Mouse (Mus musculus): ENCODE measurements around the gene Catsper4.

Gene Catsper4

GRCm38 (mm10) chr4:134181112-134181511 is 46.1 kb downstream of the Catsper4 start:
- DNase-seq (ENCODE audit: low spot score): no peak

DNA sequence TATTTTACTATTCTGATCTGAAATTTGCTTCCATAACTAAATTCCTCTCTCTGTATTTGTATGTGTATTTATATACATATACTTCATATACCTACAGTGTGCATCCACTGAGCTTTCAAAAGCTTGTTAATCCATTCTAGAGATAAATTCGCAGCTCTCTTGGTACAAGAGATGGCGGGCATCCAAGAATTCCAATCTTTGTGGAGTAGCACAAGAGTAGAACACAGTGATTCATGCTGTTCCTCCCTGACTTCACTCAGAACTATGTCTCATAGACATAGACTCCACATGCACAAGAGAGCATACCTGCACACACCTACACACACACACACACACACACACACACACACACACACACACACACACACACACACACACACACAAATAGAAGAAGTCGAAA is 54.8 kb downstream of the Catsper4 start:
- DNase-seq (ENCODE audit: low spot score): no peak

- DNase-seq (ENCODE audit: low spot score): no peak
Measured at GRCm38 (mm10) chr4:134166906-134167305, 60.3 kb downstream of the Catsper4 start.

DNA sequence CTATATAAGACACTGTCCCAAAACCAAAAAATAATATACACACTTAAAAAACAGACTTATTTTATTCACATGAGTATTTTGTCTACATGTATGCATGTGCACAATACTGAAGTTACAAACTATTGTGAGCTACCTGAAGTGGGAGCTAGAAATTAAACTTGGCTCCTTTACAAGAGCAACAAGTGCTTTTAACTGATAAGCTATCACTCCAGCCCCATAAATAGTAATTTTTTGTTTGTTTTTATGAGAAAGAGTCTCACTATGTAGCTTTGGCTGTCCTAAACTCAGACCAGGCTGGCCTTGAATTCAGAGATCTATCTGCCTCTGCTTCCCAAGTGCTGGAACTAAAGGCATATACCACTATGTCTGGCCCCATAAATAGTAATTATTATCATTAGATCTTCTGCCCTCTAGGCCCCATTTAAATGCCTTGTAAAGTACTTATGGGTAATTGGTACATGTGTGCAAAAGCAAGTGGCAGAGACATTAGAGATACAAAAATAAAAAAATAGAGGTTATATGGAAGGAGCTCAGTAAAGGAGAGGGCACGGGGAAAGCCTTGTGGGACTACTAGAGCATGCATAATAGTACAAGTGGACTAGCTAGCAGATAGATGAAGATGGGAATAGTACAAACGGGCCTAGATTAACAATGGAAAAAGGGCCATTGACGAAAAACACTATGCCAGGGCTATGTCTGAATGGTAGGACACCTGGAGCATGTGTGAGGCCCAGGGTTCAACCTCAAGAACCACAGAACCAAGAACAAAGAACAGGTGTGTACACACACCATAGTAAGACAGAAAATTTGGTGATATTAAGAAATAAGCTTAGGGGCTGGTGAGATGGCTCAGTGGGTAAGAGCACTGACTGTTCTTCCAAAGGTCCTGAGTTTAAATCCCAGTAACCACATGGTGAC is 61.4 kb downstream of the Catsper4 start:
- DNase-seq (ENCODE audit: low spot score): no peak

DNA sequence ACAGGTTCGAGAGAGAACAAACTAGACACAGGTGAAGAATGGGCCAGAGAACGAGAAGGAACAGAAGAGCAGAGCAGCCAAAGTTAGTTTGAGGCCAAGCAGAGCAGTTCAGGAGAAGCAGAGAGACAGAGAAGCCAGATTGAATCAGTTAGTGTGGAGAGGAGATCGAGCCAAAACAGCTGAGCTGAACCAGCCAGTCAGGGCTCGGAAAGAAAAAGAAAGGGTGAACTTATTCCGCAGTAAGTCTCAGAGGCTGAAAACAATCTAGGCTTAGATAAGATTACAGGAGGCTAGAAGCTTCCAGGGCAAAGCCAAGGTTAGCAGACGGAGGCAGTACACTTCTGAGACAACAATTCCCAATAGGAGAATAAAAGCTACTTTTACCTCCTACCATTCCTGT is 62.2 kb downstream of the Catsper4 start:
- DNase-seq (ENCODE audit: low spot score): no peak

- no peak for DNase-seq (ENCODE audit: low spot score)
Measured at GRCm38 (mm10) chr4:134164591-134164990, 62.6 kb downstream of the Catsper4 start.

All from ovary, postnatal 36 days (tissue).